Mouse (Mus musculus) lung, adult 2 months (tissue): Measurements from ENCODE around the gene Ina.

Source experiments
- CTCF ChIP-seq: fragments of 200-500 bp; IDR thresholded peaks from 2 replicates; pipeline ENCODE4 v1.5.1; 2011; ENCODE audit warnings: mild to moderate bottlenecking, low read length, control low read depth; ENCODE audit not compliant: insufficient read depth
- POLR2A ChIP-seq: fragments of 200-500 bp; IDR thresholded peaks from 2 replicates; pipeline ENCODE4 v1.6.1; 2011; ENCODE audit warnings: low read depth, mild to moderate bottlenecking, control low read depth, low read length, borderline replicate concordance; ENCODE audit errors: extremely low read depth

DNA sequence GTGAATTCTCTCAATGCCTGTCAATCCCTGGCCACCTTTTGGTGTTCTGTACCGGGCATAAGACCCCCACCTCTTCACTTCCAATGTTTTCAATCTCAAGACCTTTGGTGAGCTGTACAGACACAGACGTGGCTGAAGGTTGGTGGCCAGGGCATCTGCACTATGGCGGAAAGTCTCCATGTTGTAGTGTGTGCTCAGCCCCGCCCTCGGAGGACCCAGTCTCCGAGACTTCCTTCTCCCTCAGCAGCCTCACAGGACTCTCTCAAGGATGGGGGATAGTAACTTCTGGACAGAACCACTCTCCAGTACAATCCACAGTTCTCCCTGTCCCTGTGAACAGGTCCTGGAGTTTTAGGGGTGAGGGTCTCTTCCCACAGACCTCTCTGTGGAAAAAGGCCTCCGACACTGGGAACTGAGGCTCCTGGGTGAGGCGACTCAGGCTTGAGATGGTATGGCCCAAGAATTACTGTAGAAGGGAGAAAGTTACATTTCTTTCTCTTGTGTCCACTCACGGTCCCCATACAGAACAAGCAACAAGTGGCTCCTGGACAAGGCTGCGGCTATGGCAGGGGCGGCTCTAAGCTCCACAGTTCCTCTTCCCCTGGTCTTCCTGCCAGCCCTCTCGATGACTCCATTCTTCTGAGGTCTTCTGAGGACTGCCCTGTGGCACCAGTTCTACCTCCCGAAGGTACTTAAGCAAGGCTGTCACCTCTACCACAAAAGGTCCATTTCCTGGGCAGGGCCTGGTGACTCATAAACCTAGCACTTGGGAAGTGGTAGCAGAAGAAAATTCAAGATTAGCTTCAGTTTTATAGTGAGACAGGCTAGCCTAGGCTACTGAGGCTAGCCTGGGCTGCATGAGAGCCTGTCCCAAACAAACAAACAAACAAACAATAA lies 29.5 kb upstream of the Ina start:
- TF ChIP-seq CTCF = no peak
- no peak for TF ChIP-seq POLR2A
